Mouse (Mus musculus): ENCODE measurements around the gene Cd72.

DNA sequence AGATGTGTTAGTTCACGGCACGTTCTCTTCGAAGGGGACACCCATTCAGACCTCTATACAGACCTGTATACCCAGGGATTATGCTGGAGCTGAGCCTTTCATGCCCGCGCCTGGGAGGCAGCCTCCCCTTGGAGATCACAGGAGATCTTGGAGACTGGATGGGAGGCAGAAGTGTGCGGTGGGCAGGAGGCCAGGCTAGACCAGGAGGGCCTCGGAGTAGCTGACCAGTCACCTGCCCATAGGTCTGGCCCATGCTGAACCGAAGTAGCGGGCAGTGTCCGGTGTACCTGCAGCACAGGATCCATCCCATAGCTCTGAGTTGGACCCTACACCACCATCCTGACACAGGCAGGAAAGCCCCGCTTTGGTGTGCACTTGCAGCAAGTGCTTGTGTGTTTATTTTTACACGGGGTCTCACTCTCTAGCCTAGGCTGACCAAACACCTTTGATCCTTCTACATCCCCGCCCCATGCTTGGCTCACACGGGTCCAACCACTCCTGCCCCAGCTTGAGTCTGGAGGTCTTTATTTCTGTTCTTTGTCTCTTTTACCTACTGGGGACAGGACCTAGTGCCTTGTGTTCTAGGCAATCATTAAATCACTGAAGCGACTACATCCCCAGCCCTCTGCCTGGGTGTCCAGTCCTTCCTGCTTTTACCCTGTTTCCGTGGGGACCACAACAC, 26.1 kb downstream of the Cd72 start:
- TF ChIP-seq GATA1 (IDR thresholded peaks at IDR 0.05; ENCODE audit: borderline replicate concordance, low read length) (no peak), FLI1 (IDR thresholded peaks at IDR 0.05; ENCODE audit: low read length) (no peak)
